Mouse (Mus musculus) c-Kit-negative CD71-positive TER-119-positive erythroid progenitor cells, embryonic 14.5 days (primary cell): ENCODE measurements around the gene Lsm10.

Source experiments
- DNase-seq: peaks from one replicate; pipeline ENCODE4 v3.0.0-alpha.2; 2013; ENCODE audit warnings: low read depth, low spot score

Lsm10 gene

GRCm38 (mm10) chr4:126096464-126097111 lies at the start of gene Lsm10:
TSS of gene Lsm10 (plus strand) at chr4:126096623.
- DNase-seq: peak; percentile 85

- peak; percentile 62 for DNase-seq
These were observed 49.4 kb upstream of the Lsm10 start, which contains the start of gene Mrps15 for GRCm38 (mm10) chr4:126046851-126047585. TSS of gene Mrps15 (plus strand) at chr4:126046925.

- no peak for DNase-seq
These were observed 44.8 kb upstream of the Lsm10 start for GRCm38 (mm10) chr4:126051617-126052016.

DNA sequence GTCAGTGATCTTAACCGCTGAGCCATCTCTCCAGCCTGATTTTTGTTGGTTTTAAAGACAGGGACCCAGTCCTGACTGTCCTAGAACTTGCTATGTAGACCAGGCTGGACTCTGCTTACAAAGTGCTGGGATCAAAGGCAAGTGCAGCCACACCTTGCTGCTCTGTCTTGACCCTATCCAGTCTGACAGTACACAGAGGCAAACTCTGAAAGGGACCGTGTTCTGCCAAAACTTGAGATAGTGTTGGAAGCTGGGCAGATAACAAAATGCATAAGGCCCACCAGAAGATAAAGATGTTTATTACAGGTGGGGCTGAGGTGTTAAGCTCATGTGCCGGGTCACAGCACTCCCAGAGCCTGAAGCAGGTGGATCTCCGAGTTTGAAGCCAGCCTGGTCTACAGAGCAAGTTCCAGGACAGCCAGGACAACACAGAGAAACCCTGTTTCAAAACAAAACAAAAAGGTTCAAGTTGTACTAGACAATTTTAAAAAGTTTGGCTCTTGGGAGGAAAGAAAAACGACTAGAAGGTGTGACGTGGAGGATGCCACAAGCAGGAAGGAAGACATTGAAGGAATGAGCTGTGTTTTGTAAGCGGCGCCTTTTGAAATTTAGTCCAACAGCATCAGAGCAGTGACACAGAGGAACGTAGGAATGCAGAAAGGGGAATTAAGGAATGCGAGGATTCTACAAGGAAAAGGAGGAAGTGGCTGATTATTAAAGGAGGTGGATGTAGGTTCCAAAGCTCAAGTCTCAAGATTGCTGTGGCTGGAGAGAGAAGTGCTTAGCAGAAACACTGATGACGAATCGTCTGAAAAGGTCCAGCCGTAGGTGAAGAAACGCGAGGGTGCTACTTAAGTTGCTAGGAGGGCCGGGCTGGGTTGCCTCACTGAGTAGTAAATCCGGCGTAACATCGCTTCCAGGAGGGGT lies 39.0 kb upstream of the Lsm10 start:
- DNase-seq: no peak

DNA sequence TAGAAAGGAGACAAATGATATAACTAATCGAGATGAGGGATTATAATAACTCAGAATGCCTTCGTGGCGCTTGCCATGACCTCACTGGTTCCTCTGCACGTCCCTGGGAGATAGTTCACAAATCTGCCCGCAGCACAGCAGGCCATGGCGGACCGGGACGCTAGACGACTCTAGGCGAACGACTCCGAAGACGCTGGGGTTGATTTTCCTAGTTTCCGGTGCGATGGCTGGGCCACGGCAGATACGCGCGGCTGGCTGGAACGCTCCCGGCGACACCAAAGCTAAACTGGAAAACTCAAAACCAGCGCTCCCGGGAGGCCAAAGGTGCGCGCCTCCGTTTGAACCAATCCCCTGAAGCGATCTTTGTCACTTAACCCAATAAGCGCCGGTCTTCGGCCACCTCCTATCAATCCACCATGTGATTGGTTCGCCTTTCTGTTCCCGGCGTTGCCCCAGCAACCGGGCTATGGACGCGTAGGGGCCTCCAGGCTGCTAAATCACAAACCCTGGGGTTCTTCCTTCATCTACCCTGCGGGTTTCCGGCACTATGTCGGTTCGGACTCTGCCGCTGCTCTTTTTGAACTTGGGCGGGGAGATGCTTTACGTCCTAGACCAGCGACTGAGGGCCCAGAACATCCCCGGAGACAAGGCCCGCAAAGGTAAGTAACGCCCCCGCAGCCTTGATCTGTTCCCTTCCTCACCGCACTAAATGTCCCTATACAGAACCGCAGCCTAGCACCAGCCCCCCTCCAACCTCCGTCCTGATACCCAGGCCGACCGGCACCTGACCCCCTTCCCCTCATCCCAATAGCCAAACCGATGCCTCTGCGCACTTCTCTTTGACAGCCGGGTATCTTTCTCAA lies 38.1 kb upstream of the Lsm10 start, which contains the start of gene Oscp1:
Gene Oscp1, plus strand, starts transcription at position 432 of the 863 bp plus-strand sequence.
- DNase-seq: peak; percentile 88

- no peak for DNase-seq
These were observed 37.4 kb upstream of the Lsm10 start for GRCm38 (mm10) chr4:126058997-126059362.

DNA sequence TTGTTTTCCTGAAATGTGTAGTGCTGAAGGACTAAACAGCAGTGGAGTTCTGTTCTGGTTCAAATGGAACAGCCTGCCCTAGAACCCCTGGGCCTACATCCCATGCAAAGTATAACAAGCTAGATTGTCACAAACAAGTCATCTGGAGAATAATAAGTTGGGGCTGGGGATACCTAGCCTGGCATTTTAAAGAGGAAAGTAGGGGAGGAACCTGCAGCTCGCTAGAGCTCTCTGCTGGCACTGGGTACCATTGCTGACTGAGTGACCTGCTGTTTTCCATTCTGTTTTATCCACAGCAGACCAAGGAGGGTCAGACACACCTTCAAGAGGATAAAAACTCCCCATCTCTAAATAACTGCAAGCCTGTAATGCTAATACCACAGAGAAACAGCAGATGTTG lies 33.6 kb upstream of the Lsm10 start:
- no peak for DNase-seq

GRCm38 (mm10) chr4:126065241-126065640 lies 31.2 kb upstream of the Lsm10 start:
- no peak for DNase-seq

GRCm38 (mm10) chr4:126067401-126068077 lies 28.9 kb upstream of the Lsm10 start:
- DNase-seq: no peak

- no peak for DNase-seq
These were observed 27.6 kb upstream of the Lsm10 start for GRCm38 (mm10) chr4:126068842-126069241.

DNA sequence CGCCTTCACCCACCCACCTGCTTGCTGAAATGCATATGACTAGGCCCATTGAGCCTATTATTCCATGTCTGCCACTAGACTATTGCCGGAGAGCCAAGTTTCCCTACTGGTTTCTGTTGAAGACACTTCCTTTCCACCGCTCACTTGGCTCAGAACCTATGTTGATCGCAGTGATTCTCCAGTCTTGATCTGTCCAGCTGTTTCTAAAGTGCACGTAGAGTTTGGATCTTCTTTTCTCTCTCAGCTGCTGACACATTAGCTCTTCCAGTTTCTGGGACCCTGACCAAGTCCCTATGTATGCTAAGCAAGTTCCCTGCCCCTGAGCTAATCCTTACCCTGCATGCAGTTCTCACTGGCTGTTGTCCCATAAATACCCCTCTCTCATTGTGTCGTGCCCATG lies 18.6 kb upstream of the Lsm10 start:
- no peak for DNase-seq

DNA sequence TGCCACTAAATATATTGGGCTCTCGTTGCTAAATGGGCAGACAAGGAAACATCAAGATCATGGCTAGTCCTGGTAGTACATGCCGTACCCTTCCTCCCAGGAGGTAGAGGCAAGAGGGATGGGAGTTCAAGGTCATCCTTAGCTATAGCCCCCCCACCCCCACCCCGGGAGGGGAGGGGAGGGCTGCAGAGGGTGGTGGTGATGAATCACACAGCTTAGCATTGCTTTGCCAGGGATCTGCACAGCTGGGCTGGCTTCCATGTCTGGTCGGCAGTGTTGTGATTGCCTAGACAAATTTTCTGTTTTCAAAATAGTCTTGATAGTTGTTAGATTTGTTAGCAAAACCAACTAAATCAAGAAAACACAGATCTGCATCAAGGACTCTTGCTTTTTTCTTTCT lies 17.2 kb upstream of the Lsm10 start:
- DNase-seq: no peak

- DNase-seq: no peak
These were observed 14.8 kb upstream of the Lsm10 start for GRCm38 (mm10) chr4:126081601-126082000.

DNA sequence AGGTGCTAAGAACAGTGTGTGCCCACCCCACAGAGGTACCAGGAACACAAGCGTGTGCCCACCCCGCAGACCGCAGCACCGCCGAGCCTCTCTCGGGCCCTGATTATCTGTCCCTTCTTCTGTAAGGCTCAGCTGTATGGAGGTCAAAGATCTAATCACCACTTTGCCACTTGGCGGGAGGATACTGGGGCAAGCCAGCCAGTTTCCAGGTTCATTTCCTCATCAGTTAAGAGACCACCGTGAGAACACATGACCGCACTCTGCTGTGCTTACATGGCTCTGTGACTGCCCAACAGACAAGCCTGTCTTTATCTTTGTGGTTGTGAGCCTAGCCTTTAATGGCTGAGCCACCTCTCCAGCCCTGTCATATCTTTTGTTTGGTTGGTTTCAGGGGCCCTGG lies 13.4 kb upstream of the Lsm10 start:
- no peak for DNase-seq

- DNase-seq: no peak
These were observed 12.0 kb upstream of the Lsm10 start for GRCm38 (mm10) chr4:126084382-126084781.

- peak; percentile 73 for DNase-seq
These were observed 10.3 kb upstream of the Lsm10 start for GRCm38 (mm10) chr4:126085996-126086576.

GRCm38 (mm10) chr4:126090101-126090847 lies 6.1 kb upstream of the Lsm10 start:
- no peak for DNase-seq

- no peak for DNase-seq
These were observed 5.6 kb upstream of the Lsm10 start for GRCm38 (mm10) chr4:126090848-126091124.

DNA sequence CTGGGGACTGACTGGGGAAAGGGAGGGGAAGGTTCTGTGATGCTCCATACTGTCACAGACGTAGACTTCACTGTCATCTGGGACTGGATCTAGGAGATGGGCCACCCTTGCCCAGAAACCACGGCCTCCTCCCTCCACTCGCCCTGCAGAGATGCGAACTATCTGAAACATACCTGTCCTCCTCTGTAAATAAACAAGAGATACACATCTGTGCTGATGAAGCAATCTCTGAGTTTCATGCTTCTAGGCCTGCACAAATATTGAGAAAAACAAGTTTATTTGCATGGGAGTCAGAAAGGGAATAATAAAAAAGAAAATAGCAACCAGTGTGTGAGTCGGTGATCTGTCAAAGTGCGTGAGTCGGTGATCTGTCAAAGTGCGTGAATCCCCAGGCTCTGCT lies 4.5 kb upstream of the Lsm10 start:
- DNase-seq: no peak
